Mouse (Mus musculus) brain, embryonic 14.5 days (tissue): Measurements from ENCODE around the gene Nr1i3. TPM values are rescaled to one million over a fixed set of nuclear protein-coding genes. Genes with fewer than 3 reads are reported as not detected.
"Not testable (repeated sequence)": the region's sequence is repeated elsewhere in the genome, so short reads cannot be mapped to it uniquely, and the experiment has no call there.

Source experiments
- DNase-seq: peaks from one replicate; pipeline ENCODE4 v3.0.0-alpha.2; 2011; ENCODE audit warnings: low read depth
- CTCF ChIP-seq: fragments of 200-500 bp; IDR thresholded peaks from 2 replicates; pipeline ENCODE4 v1.5.1; 2012; ENCODE audit warnings: inconsistent platforms, mild to moderate bottlenecking, moderate library complexity, borderline replicate concordance; ENCODE audit not compliant: insufficient read depth, insufficient read length; ENCODE audit errors: extremely low read depth
- POLR2A ChIP-seq: fragments of 200-500 bp; IDR thresholded peaks from 2 replicates; pipeline ENCODE4 v1.6.1; 2012; ENCODE audit warnings: mild to moderate bottlenecking, inconsistent platforms, borderline replicate concordance; ENCODE audit not compliant: poor library complexity, insufficient read depth, insufficient read length, severe bottlenecking; ENCODE audit errors: extremely low read depth
- polyA plus RNA-seq: library from polyadenylated mRNA; depleted of rRNA; stranded (reverse); fragments of >200 nt; gene quantifications from 2 replicates; pipeline ENCODE4 v1.2.3, GENCODE M21; 2012

Gene Nr1i3
- polyA plus RNA-seq, 1 experiment, result 0.03 TPM

DNA sequence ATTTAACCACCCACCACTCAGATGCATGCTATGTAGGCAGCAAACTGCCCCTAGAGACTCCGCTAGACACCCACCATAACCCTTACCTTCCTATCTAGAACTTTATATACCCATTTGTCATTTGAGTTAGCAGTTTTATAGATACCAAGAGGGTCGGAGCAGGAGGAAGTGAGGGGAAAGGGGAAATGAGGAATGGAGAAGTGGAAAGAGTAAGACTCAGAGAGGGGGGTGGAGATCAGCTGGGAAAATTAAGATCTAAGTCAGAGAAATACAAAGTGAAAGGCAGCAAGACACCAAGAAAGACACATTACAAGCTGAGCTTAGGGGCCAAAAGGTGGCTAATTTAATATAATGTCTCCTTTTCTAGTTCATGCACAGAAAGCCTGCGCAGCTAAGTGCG is 20.8 kb downstream of the Nr1i3 start:
- TF ChIP-seq POLR2A (no peak), CTCF (no peak)
- no peak for DNase-seq

DNA sequence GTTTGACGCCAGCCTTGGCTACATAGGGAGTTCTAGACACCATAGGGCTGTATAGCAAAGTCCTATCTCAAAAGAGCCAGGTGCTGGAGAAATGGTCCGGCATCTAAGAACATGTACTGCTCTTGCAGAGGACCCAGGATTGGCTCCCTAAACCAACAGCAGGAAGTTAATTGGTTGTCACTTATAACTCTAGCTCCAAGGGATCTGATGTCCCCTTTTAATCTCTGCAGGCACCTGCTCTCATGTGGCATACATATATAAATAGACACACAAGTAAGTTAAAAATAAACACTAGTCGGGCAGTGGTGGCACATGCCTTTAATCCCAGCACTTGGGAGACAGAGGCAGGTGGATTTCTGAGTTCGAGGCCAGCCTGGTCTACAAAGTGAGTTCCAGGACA is 22.0 kb downstream of the Nr1i3 start:
- TF ChIP-seq POLR2A, result no peak
- TF ChIP-seq CTCF, result no peak

DNA sequence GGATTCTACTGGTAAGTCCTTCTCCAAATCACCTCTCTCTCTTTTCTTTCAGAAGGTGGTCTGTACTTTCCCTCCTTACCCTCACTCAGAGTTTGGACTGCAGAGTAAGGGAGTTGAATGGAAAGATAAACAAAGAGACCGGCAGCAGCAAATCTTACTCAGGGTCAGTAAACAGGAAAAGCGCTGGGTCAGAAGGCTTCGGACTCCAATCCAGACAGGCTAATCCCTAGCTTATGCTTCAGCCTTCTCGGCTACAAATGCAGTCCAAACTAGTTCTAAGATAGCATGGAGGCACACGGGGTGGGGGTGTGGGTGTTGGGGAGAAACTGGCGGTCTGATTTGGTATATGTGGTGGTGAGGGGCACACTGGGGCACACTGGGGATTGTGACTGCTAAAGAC is 23.7 kb downstream of the Nr1i3 start:
- TF ChIP-seq CTCF (no peak), POLR2A (no peak)
- DNase-seq, result no peak

More for the DNA sequence above, 22.0 kb downstream of the Nr1i3 start:
- DNase-seq, result no peak

DNA sequence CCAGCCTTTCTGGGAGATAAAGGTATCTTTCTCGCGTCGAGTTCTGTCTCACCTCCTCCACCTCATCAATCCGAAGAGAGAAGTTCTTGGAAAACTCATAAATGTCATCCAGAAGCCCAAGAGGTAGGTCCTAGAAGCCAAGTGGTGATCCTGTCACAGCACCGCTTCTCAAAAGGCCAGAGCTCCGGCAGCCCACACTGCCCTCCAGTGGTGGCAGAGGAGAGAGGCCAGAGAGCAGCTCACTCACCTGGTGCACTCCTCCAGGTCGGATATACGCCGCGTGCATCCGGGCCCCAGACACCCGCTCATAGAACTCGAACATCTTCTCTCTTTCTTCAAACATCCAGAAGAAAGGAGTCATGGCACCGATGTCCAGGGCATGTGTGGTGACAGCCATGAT is 24.7 kb downstream of the Nr1i3 start:
- TF ChIP-seq POLR2A (no peak), CTCF (peak; percentile 84)
- DNase-seq, result peak; percentile 45

- no peak for DNase-seq
- TF ChIP-seq CTCF (no peak), POLR2A (no peak)
Observed at GRCm38 (mm10) chr1:171239992-171240744, 26.4 kb downstream of the Nr1i3 start.

- DNase-seq, result no peak
- no peak for TF ChIP-seq CTCF
Observed at GRCm38 (mm10) chr1:171240911-171241310, 27.1 kb downstream of the Nr1i3 start.

DNA sequence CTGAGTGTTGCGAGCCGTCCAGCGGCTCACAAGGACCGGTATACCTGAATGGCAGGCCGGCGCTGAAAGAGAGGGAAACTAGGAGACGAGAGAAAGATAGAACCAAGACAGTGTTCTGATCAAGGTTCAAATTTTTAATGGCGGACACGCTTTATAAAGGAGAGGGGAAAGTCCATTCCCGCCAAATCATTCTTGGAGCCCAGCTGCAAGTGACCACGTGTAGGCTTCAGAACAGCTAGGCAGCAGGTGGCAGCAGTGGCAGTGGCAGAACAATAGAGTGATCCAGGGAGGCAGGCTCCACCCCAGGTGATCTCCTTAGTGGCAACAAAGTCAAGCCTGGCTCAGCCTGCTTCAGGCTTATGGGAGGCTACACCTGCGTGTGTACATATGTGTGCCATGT is 28.2 kb downstream of the Nr1i3 start:
- not testable (repeated sequence) for DNase-seq

- no peak for TF ChIP-seq POLR2A
- no peak for TF ChIP-seq CTCF
- DNase-seq, result no peak
Observed at GRCm38 (mm10) chr1:171245353-171245752, 31.6 kb downstream of the Nr1i3 start.

DNA sequence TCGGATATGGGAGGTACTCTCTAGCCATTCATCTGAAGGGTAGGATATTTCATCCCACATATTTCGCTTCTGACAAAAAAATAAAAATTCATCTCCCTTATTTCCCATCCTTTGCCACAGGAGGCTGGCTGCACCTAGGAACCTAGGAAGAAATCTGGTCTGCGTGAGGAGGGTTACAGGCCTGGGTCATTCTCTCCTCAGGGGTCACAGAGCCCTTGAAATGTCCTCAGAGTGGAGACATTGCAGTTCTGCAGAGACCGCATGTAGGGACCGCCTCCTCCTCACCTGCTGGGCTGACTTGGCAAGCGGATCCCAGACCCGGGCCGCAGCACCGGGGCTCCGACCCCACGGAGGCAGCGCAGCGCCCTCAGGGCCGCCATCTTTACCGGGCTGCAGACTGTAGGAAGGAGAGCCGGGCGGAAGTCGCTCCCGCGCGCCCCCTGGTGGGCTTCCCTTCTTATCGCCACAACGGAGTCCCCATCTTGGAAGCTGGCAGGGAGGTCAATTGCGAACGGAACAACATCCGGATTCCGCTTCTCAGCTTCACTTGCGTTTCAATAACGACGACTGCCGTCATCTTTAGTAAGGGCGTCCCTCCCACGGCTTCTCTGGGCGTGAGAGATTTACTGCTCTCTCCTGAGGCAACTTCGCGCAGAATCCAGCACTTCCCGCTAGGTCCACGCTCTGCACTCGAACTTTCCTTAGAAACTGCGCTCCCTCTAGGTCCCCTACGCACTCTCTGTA is 33.1 kb downstream of the Nr1i3 start:
- TF ChIP-seq CTCF (peak; percentile 92), POLR2A (peak; percentile 87)
- DNase-seq, result peak; percentile 100

DNA sequence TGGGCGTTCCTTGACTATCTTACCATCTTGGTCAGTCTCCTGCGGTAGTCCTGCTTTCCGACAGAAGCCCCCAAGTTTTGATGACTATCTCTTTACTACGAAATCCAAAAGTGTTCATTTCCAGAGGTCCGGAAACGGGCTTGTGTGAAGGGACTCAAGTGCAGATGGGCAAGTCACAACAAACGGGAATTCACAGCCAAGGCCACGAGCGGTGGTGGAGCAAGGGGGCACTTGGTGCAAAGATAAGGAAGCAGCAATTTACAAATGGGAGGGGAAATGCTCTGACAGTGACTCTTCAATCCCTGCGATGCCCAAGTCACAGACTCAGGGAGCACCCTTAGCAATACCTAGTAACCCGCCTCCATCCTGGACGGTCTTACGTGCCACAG is 33.7 kb downstream of the Nr1i3 start:
- no peak for DNase-seq
- no peak for TF ChIP-seq POLR2A
- TF ChIP-seq CTCF, result no peak

GRCm38 (mm10) chr1:171247916-171248315 is 34.1 kb downstream of the Nr1i3 start:
- no peak for TF ChIP-seq POLR2A
- no peak for TF ChIP-seq CTCF
- no peak for DNase-seq
